Mouse (Mus musculus) MEL (cell line): Measurements from ENCODE around the gene 4833439L19Rik. TPM values are rescaled to one million over a fixed set of nuclear protein-coding genes. Genes with fewer than 3 reads are reported as not detected.

Experiments used
- DNase-seq: peaks from one replicate; pipeline ENCODE4 v3.0.0; 2011; ENCODE audit warnings: low read depth, low spot score
- H3K27ac ChIP-seq: 2 replicates; pipeline ENCODE4 v1.5.1; 2012; ENCODE audit warnings: low read depth, mild to moderate bottlenecking, control low read depth, low read length, moderate library complexity; ENCODE audit not compliant: control insufficient read depth
- H3K27me3 ChIP-seq, 2 experiments: fragments of 150-350 bp in 1 of 2; sonication (generic) in 1 of 2; 2 replicates each; pipeline ENCODE4 v1.6.1; 2012; ENCODE audit warnings: low read length in 2 of 2, mild to moderate bottlenecking in 2 of 2, improper control_type of control experiment in 1 of 2, moderate library complexity in 1 of 2; ENCODE audit not compliant: insufficient read depth in 2 of 2, control insufficient read depth in 1 of 2
- H3K36me3 ChIP-seq, 2 experiments: 2 replicates each; pipeline ENCODE4 v1.6.1; 2012 to 2014; ENCODE audit warnings: low read length in 2 of 2, improper control_type of control experiment in 1 of 2, inconsistent platforms in 1 of 2, mild to moderate bottlenecking in 1 of 2; ENCODE audit not compliant: insufficient read depth in 2 of 2, control insufficient read depth in 1 of 2
- H3K4me1 ChIP-seq, 2 experiments: fragments of 150-350 bp in 1 of 2; sonication (generic) in 1 of 2; 2 replicates each; pipeline ENCODE4 v1.6.1; 2012; ENCODE audit warnings: low read length in 2 of 2, improper control_type of control experiment in 1 of 2, mild to moderate bottlenecking in 1 of 2; ENCODE audit not compliant: insufficient read depth in 2 of 2, control insufficient read depth in 1 of 2
- H3K4me3 ChIP-seq, 2 experiments: fragments of 150-350 bp in 1 of 2; sonication (generic) in 1 of 2; 2 replicates each; pipeline ENCODE4 v1.5.1; 2012; ENCODE audit warnings: low read depth in 2 of 2, low read length in 2 of 2, mild to moderate bottlenecking in 2 of 2, moderate library complexity in 2 of 2, control low read depth in 1 of 2, improper control_type of control experiment in 1 of 2; ENCODE audit not compliant: control insufficient read depth in 1 of 2, insufficient read depth in 1 of 2
- H3K79me2 ChIP-seq: 2 replicates; pipeline ENCODE4 v1.6.1; 2012; ENCODE audit warnings: mild to moderate bottlenecking, low read length, moderate library complexity; ENCODE audit not compliant: control insufficient read depth, poor library complexity, insufficient read depth
- H3K9ac ChIP-seq: 2 replicates; pipeline ENCODE4 v1.6.1; 2012; ENCODE audit warnings: low read depth, mild to moderate bottlenecking, control low read depth, low read length, moderate library complexity; ENCODE audit not compliant: control insufficient read depth, poor library complexity, severe bottlenecking
- H3K9me3 ChIP-seq: fragments of 150-350 bp; sonication (generic); replicated peaks from 2 replicates; pipeline ENCODE4 v1.6.1; 2012; ENCODE audit warnings: mild to moderate bottlenecking, low read length, improper control_type of control experiment, moderate library complexity; ENCODE audit not compliant: insufficient read depth
- BHLHE40 ChIP-seq: IDR thresholded peaks from 2 replicates; pipeline ENCODE4 v1.6.1; 2012; ENCODE audit warnings: low read depth, mild to moderate bottlenecking, inconsistent platforms, low read length, improper control_type of control experiment, borderline replicate concordance
- ELF1 ChIP-seq: IDR thresholded peaks from 2 replicates; pipeline ENCODE4 v1.6.1; 2014; ENCODE audit warnings: low read depth, mild to moderate bottlenecking, inconsistent platforms, low read length, improper control_type of control experiment, moderate library complexity
- EP300 ChIP-seq, 2 experiments: IDR thresholded peaks; 2 replicates each; pipeline ENCODE4 v1.6.1; 2011; ENCODE audit warnings: improper control_type of control experiment in 2 of 2, low read length in 2 of 2, low read depth in 1 of 2, mild to moderate bottlenecking in 1 of 2
- ETS1 ChIP-seq: IDR thresholded peaks from 2 replicates; pipeline ENCODE4 v1.6.1; 2012; ENCODE audit warnings: low read depth, mild to moderate bottlenecking, inconsistent platforms, low read length, improper control_type of control experiment, moderate library complexity
- GABPA ChIP-seq: IDR thresholded peaks from 2 replicates; pipeline ENCODE4 v1.6.1; 2012; ENCODE audit warnings: low read depth, mild to moderate bottlenecking, inconsistent platforms, low read length, improper control_type of control experiment, moderate library complexity
- JUND ChIP-seq: IDR thresholded peaks from 2 replicates; pipeline ENCODE4 v1.6.1; 2011; ENCODE audit warnings: low read depth, mild to moderate bottlenecking, improper control_type of control experiment, low read length
- MAX ChIP-seq: IDR thresholded peaks from 2 replicates; pipeline ENCODE4 v1.6.1; 2011; ENCODE audit warnings: low read length, improper control_type of control experiment
- MEF2A ChIP-seq: IDR thresholded peaks from 2 replicates; pipeline ENCODE4 v1.6.1; 2014; ENCODE audit warnings: low read depth, mild to moderate bottlenecking, inconsistent platforms, low read length, improper control_type of control experiment; ENCODE audit not compliant: poor library complexity, insufficient replicate concordance, severe bottlenecking; ENCODE audit errors: extremely low read depth
- MYB ChIP-seq: IDR thresholded peaks from 2 replicates; pipeline ENCODE4 v1.6.1; 2011; ENCODE audit warnings: mild to moderate bottlenecking, low read depth, low read length, improper control_type of control experiment
- MYC ChIP-seq: IDR thresholded peaks from 2 replicates; pipeline ENCODE4 v1.6.1; 2011; ENCODE audit warnings: low read depth, mild to moderate bottlenecking, low read length, improper control_type of control experiment, moderate library complexity
- NELFE ChIP-seq: IDR thresholded peaks from 2 replicates; pipeline ENCODE4 v1.6.1; 2011; ENCODE audit warnings: low read depth, low read length, improper control_type of control experiment
- NRF1 ChIP-seq: IDR thresholded peaks from 2 replicates; pipeline ENCODE4 v1.6.1; 2014; ENCODE audit warnings: low read depth, mild to moderate bottlenecking, inconsistent platforms, low read length, improper control_type of control experiment, moderate library complexity; ENCODE audit not compliant: poor library complexity, insufficient read depth, severe bottlenecking
- POLR2A ChIP-seq, 2 experiments: IDR thresholded peaks; 2 replicates each; pipeline ENCODE4 v1.6.1; 2011 to 2012; ENCODE audit warnings: low read length in 2 of 2, mild to moderate bottlenecking in 2 of 2, control low read depth in 1 of 2, improper control_type of control experiment in 1 of 2, low read depth in 1 of 2, moderate library complexity in 1 of 2; ENCODE audit not compliant: control insufficient read depth in 1 of 2, insufficient read depth in 1 of 2, poor library complexity in 1 of 2
- POLR2AphosphoS5 ChIP-seq: IDR thresholded peaks from 2 replicates; pipeline ENCODE4 v1.6.1; 2012; ENCODE audit warnings: low read depth, borderline replicate concordance, mild to moderate bottlenecking, inconsistent platforms, low read length, moderate library complexity, mixed read lengths
- SIN3A ChIP-seq: IDR thresholded peaks from 2 replicates; pipeline ENCODE4 v1.6.1; 2012; ENCODE audit warnings: low read length, improper control_type of control experiment, inconsistent platforms
- TBP ChIP-seq: IDR thresholded peaks from 2 replicates; pipeline ENCODE4 v1.8.0; 2011; ENCODE audit warnings: low read depth, low read length, improper control_type of control experiment
- UBTF ChIP-seq: IDR thresholded peaks from 2 replicates; pipeline ENCODE4 v1.6.1; 2012; ENCODE audit warnings: low read depth, mild to moderate bottlenecking, inconsistent platforms, low read length, improper control_type of control experiment, moderate library complexity, borderline replicate concordance; ENCODE audit not compliant: insufficient read depth
- USF2 ChIP-seq, 2 experiments: IDR thresholded peaks; 2 replicates each; pipeline ENCODE4 v1.6.1; 2011 to 2012; ENCODE audit warnings: improper control_type of control experiment in 2 of 2, low read length in 2 of 2, borderline replicate concordance in 1 of 2, inconsistent platforms in 1 of 2, low read depth in 1 of 2, mild to moderate bottlenecking in 1 of 2; ENCODE audit not compliant: insufficient read depth in 1 of 2
- polyA plus RNA-seq, 2 experiments: library from polyadenylated mRNA; stranded (reverse) in 1 of 2; unstranded in 1 of 2; fragments of >175 nt in 1 of 2; fragments of >200 nt in 1 of 2; gene quantifications; 2 replicates each; pipeline versions ENCODE4 v1.2.1 to v1.2.4; 2012; ENCODE audit warnings: low replicate concordance in 2 of 2, low read depth in 1 of 2; ENCODE audit not compliant: insufficient read length in 2 of 2, insufficient read depth in 1 of 2, missing spikeins in 1 of 2
- total RNA-seq: library from RNA; depleted of rRNA; stranded (reverse); fragments of 300-350 nt; gene quantifications from 2 replicates; pipeline ENCODE4 v1.2.3, GENCODE M21; 2012

The 4833439L19Rik gene
- total and polyA plus RNA-seq, 3 experiments = 34.2 to 53.8 TPM; not detected in 1

DNA sequence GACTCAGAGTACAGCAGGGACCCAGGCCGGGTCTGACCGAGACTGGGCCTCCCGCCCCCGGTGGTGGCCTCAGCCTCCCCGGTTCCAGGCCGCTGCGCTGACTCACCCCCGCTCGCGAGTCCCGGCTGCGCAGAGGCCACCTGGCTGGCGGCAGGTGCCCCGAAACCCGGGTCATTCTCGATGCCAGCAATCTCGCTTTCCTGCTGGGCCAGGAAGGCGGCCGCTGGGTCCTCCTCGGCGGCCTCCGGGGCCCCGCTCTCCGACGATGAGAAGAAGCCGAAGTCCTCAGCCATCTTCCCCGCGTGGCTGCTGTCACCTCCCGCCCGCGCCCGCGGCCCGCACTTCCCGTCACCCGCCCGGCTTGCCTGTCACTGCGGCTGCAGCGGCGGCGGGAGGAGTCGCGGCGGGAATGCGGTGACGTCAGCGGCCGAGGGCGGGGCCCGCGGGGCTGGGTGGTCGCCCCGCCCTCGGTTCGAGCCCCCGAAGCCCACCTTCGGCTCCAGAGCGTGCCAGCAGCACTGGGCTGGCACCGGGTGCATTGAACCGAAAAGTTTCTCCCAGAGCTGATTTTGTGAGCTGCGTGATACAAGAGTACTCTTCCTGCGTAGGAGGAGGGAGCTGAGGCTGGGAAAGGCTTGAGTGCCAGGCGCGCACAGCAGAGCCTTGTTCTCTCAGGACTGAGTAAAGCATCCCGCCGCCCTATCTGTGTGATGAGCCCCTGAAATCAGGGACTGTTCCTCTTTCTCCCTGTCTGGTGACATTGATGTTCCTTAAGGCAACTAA is 45.9 kb upstream of the 4833439L19Rik start, which contains the start of gene Cltb (continued):
- no peak for TF ChIP-seq TBP
- no peak for TF ChIP-seq POLR2AphosphoS5
- TF ChIP-seq MAX = no peak
- no peak for TF ChIP-seq NRF1
- no peak for TF ChIP-seq GABPA
- TF ChIP-seq JUND = no peak
- no peak for TF ChIP-seq ELF1
- TF ChIP-seq MEF2A = no peak
- peak; percentile 45; the same call in 1 of the 2 replicates for TF ChIP-seq SIN3A
- no peak for TF ChIP-seq BHLHE40

- Histone ChIP-seq H3K9ac (peak overlapping the region; percentile 78), H3K27ac (no peak overlapping the region), H3K4me1 (peaks cover 0 to 5% of the 10 kb centered on the region in 2 experiments; a peak in 2 of 4 replicates), H3K9me3 (no peaks in the 10 kb centered on the region), H3K27me3 (no peaks in the 10 kb centered on the region), H3K79me2 (peaks cover 3% of the 10 kb centered on the region; the same call in 1 of the 2 replicates), H3K36me3 (no peaks in the 10 kb centered on the region), H3K4me3 (peak overlapping the region; percentile 73 to 87)
- no peak for TF ChIP-seq MYB
- no peak for TF ChIP-seq NELFE
- TF ChIP-seq POLR2A (IDR thresholded peaks at IDR 0.05; ENCODE audit: control insufficient read depth in 1 of 2, insufficient read depth in 1 of 2, low read depth in 1 of 2, low read length in 2 of 2, poor library complexity in 1 of 2) = 0 out of 4 replicates have a peak, but pooled peaks of 1 of the 2 experiments have one; percentile 5
- no peak for DNase-seq
Observed at GRCm38 (mm10) chr13:54610613-54610971, 45.4 kb upstream of the 4833439L19Rik start.

DNA sequence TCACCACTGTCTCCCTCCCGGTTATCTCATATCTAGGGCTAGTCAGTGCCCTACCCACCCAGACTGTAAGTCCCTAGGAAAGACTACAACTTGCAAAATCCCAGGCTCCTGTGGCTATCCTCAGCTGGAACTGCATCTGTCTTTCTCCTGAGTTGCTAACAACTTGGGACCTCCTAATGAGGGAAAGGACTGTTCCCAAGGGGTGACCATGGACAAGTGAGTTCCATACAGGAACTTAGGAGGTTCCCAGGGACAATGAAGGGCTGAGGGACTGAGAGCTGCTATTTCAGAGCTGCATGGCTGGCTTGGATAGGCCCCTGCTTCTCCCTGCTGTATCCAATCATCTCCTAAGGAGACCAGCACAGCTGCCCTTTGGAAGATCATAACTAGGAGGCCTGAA is 44.1 kb upstream of the 4833439L19Rik start:
- H3K27me3 ChIP-seq = no peaks in the 10 kb centered on the region
- H3K4me1 ChIP-seq = peaks cover 0 to 5% of the 10 kb centered on the region in 2 experiments; a peak in 2 of 4 replicates
- no peak overlapping the region for H3K9ac ChIP-seq
- DNase-seq = no peak
- no peaks in the 10 kb centered on the region for H3K9me3 ChIP-seq
- no peak overlapping the region for H3K4me3 ChIP-seq
- peaks cover 3% of the 10 kb centered on the region; the same call in 1 of the 2 replicates for H3K79me2 ChIP-seq
- no peak for TF ChIP-seq JUND
- TF ChIP-seq EP300 (IDR thresholded peaks at IDR 0.05; ENCODE audit: low read depth in 1 of 2, low read length in 2 of 2) = no peak
- no peak for TF ChIP-seq MYC
- no peak for TF ChIP-seq UBTF
- TF ChIP-seq USF2 (IDR thresholded peaks at IDR 0.05; ENCODE audit: borderline replicate concordance in 1 of 2, insufficient read depth in 1 of 2, low read depth in 1 of 2, low read length in 2 of 2) = no peak
- no peak for TF ChIP-seq ETS1
- no peaks in the 10 kb centered on the region for H3K36me3 ChIP-seq
- no peak overlapping the region for H3K27ac ChIP-seq
